Mouse (Mus musculus) kidney, embryonic 14.5 days (tissue): ENCODE measurements at regions not wholly inside any gene's neighbourhood (a gene's known extent, or its start where the extent isn't known, plus 50 kb on each side); places are given as distances from the start of the nearest gene placed in this dataset.

Experiments used
- ATAC-seq: fragments of 200-750 bp; cut with Nextera tagmentation; 2 replicates; pipeline ENCODE4 v1.8.0; 2017; ENCODE audit warnings: moderate number of reproducible peaks, mild to moderate bottlenecking, moderate TSS enrichment, moderate library complexity; ENCODE audit not compliant: low FRiP score, low TSS enrichment
- H3K27ac ChIP-seq: fragments of 300-500 bp; sonication (generic); 2 replicates; pipeline ENCODE4 v1.5.1; 2014; ENCODE audit warnings: low read depth, mild to moderate bottlenecking, low read length, moderate library complexity, mixed read lengths
- H3K27me3 ChIP-seq: fragments of 300-500 bp; sonication (generic); 2 replicates; pipeline ENCODE4 v1.6.1; 2014; ENCODE audit warnings: mild to moderate bottlenecking, low read length; ENCODE audit not compliant: control insufficient read depth, insufficient read depth
- H3K36me3 ChIP-seq: fragments of 300-500 bp; sonication (generic); 2 replicates; pipeline ENCODE4 v1.6.1; 2014; ENCODE audit warnings: low read length, mixed read lengths; ENCODE audit not compliant: control insufficient read depth, insufficient read depth
- H3K4me1 ChIP-seq: fragments of 300-500 bp; sonication (generic); 2 replicates; pipeline ENCODE4 v1.6.1; 2014; ENCODE audit warnings: low read length, mixed read lengths; ENCODE audit not compliant: control insufficient read depth, insufficient read depth
- H3K4me2 ChIP-seq: fragments of 300-500 bp; sonication (generic); replicated peaks from 2 replicates; pipeline ENCODE4 v1.6.1; 2014; ENCODE audit warnings: low read depth, mild to moderate bottlenecking, low read length
- H3K4me3 ChIP-seq: fragments of 300-500 bp; sonication (generic); 2 replicates; pipeline ENCODE4 v1.5.1; 2014; ENCODE audit warnings: mild to moderate bottlenecking, low read length
- H3K9ac ChIP-seq: fragments of 300-500 bp; sonication (generic); 2 replicates; pipeline ENCODE4 v1.6.1; 2014; ENCODE audit warnings: low read depth, mild to moderate bottlenecking, low read length, moderate library complexity
- H3K9me3 ChIP-seq: fragments of 300-500 bp; sonication (generic); 2 replicates; pipeline ENCODE4 v1.6.1; 2016; ENCODE audit warnings: low read length; ENCODE audit not compliant: control insufficient read depth
- WGBS: fragments of 180-500 bp; shearing (Covaris S2); extraction: QIAGEN DNeasy Blood & Tissue Kit; methylation state at CpG from one replicate; pipeline ENCODE4 v1.1.7; 2014; 5-methylcytosine and 5-hydroxymethylcytosine counted together

DNA sequence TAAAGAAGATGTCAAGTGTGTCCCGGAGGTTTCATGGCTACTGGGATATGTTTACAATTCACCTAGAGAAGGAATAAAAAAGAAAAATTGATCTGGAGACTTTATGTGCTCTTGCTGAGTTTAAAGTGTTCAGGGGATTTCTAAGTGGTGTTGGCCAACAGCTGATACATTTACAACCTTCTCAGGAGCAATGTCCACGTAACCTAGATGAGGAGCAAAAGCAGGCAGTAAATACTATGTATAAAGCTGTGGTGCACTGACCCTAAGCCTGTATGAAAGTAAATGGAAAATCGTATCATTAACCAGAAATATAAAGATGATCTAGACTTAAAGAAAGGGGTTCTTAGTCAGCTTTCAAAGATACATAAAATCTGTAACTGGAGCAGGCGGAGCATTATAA lies 124.3 kb upstream of the Cblb start:
- H3K27me3 ChIP-seq, result no peaks in the 10 kb centered on the region
- no peaks in the 10 kb centered on the region for H3K9me3 ChIP-seq
- no peaks in the 10 kb centered on the region for H3K36me3 ChIP-seq
- ATAC-seq, result no peak
- no peak overlapping the region for H3K4me3 ChIP-seq
- no peak overlapping the region for H3K9ac ChIP-seq
- 80% methylated on average over 4 of the region's 4 CpGs for WGBS
- no peak overlapping the region for H3K4me2 ChIP-seq
- H3K27ac ChIP-seq, result no peak overlapping the region
- H3K4me1 ChIP-seq, result no peaks in the 10 kb centered on the region

DNA sequence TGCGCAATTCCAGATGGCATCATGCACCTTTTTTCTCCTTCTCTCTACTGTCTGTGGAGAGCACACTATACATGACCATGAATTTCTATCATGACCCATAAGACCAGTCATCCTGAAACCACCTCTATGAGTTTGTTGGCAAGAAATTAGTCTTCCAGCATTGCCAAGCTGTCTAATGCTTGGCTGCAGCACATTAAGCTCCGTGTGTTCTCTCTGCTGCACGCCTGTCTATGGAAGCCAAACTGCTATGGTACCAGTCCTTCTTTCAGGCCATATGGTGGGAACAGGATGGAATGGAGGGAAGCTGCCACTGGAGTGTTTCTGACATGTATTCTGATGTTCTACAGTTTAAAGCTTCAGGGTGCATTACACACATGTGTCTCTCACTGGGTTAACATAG lies 121.0 kb upstream of the Cblb start:
- Histone ChIP-seq H3K36me3 (no peaks in the 10 kb centered on the region), H3K9me3 (no peaks in the 10 kb centered on the region; the same call in 1 of the 2 replicates), H3K27me3 (no peaks in the 10 kb centered on the region), H3K4me1 (no peaks in the 10 kb centered on the region), H3K4me2 (no peak overlapping the region), H3K27ac (no peak overlapping the region), H3K4me3 (no peak overlapping the region), H3K9ac (no peak overlapping the region)
- no peak for ATAC-seq
- 90% methylated on average over 3 of the region's 3 CpGs for WGBS

DNA sequence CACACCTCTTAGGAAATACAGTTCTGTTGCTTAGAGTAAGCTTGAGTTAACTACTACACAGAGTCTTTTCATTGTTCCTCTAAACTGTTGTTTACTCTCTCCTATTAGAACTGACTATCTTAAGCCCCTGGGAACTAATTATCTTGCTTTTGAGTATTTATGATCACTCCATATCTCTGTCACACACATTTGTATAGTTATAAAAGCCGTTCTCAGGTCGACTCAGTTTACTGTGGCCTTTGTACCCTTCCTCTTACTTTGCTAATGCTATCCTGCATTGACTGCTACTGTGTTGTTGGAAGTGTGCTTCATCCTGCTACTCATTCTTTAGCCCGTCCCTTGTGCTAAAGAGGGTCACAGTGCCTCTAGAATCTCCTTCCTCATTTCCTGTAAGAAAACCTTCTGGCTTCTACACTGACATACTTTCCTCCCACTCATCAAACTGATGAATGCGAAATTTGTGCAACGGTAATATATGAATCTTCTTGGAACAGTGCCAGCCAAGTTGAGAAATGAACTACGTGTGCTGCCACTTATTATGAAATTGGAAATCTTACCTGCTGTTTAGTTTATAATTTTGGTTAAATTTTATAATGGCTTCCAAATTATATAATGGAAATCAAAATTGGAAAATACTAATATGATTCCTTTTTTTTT lies 119.8 kb upstream of the Cblb start:
- H3K27me3 ChIP-seq, result no peaks in the 10 kb centered on the region
- H3K27ac ChIP-seq, result no peak overlapping the region
- H3K4me2 ChIP-seq, result no peak overlapping the region
- H3K9ac ChIP-seq, result no peak overlapping the region
- WGBS, result 59% methylated on average over 6 of the region's 6 CpGs
- H3K9me3 ChIP-seq, result no peaks in the 10 kb centered on the region; the same call in 1 of the 2 replicates
- no peak overlapping the region for H3K4me3 ChIP-seq
- no peaks in the 10 kb centered on the region for H3K36me3 ChIP-seq
- no peaks in the 10 kb centered on the region for H3K4me1 ChIP-seq
- no peak for ATAC-seq

DNA sequence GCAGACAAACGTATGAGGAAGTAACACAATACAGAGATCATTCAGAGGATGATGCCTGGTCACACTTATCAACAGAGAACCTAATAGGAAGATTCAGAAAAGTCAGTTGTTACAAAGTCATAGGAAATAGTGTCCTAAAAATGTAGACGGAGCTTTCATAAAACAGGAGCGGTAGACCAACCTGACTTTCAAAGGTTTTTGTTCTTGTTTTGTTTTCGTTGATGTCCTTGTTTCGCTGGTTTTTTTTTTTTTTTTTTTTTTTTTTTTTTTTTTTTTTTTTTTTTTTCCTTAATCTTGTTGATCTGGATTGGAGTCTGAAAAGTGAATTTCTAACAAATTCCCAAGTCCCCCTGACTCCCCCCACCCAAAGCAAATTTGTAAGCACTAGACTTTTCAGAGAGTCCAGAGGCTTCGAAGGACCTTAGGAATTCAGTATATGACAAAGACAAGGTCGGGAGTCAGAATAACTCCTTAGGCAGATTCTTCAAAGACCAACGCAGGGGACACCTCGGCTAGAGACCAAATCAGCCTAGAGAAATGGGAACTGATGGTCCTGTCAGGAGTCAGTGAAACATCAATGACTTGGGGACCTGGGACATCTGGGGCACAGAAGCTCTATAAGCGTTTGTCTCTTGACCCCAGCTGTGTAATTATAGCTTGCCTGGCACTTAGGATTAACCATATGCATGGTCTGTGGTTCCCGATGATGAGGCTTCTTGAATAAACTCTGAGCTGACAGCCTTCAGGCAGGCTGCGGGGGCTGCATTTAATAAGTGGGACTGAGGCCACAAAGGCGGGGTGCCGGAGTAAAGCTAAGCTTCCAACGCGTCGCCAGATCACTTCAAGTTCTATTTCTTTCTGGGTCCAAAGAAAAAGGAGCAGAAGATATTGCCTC lies 115.7 kb upstream of the Cblb start:
- WGBS, result 66% methylated on average over 17 of the region's 17 CpGs

DNA sequence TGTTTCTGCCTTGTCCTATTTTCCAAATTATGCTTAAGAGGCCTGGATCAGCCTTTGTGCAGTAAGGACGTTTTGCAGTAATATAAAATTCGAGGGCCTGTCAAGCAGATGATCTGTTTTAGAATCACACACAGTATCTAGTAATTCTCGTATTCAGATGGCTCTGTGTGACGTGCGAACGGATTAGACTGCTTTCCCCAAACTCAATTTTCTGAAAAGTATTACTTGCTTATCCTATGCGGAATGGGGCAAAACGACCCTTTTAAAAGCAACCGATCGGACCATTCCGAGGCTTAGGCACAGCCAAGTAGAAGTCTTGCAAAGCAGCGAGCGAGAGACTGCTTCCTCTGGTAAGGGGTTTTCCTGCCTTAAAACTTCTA lies 115.1 kb upstream of the Cblb start:
- no peak overlapping the region for H3K27ac ChIP-seq
- WGBS, result 81% methylated on average over 13 of the region's 13 CpGs
- H3K36me3 ChIP-seq, result no peaks in the 10 kb centered on the region
- ATAC-seq, result no peak
- H3K4me2 ChIP-seq, result no peak overlapping the region
- no peaks in the 10 kb centered on the region for H3K27me3 ChIP-seq
- no peak overlapping the region for H3K9ac ChIP-seq
- no peak overlapping the region for H3K4me3 ChIP-seq
- H3K4me1 ChIP-seq, result no peaks in the 10 kb centered on the region
- no peaks in the 10 kb centered on the region; the same call in 1 of the 2 replicates for H3K9me3 ChIP-seq

More for the DNA sequence above, 115.7 kb upstream of the Cblb start:
- Histone ChIP-seq H3K27me3 (no peaks in the 10 kb centered on the region), H3K4me2 (no peak overlapping the region), H3K9ac (no peak overlapping the region), H3K27ac (no peak overlapping the region), H3K36me3 (no peaks in the 10 kb centered on the region), H3K4me1 (no peaks in the 10 kb centered on the region), H3K4me3 (no peak overlapping the region), H3K9me3 (no peaks in the 10 kb centered on the region; the same call in 1 of the 2 replicates)
- 0 out of 2 replicates have a peak, but pooled peaks have one; percentile 46 for ATAC-seq

DNA sequence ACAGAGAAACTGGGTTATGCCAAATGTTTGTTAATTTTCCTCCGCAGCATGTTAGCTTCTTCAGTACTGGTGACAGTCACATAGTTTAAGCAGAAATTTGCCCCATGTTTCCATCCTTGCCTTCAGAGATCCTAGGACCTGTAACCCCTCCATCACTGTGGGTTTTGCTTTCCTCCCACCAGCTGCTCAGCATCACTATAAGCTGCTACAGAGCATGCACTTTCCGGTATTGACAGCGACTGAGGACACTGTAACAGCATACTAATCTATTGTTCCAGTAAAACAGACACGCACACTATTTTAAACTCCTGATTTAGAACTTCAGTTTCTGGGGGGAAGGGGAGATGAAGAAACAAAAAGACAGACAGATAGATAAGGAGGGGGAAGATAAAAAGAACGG lies 114.7 kb upstream of the Cblb start:
- 50% methylated on average over 5 of the region's 5 CpGs for WGBS
- H3K4me2 ChIP-seq, result no peak overlapping the region
- ATAC-seq, result no peak

DNA sequence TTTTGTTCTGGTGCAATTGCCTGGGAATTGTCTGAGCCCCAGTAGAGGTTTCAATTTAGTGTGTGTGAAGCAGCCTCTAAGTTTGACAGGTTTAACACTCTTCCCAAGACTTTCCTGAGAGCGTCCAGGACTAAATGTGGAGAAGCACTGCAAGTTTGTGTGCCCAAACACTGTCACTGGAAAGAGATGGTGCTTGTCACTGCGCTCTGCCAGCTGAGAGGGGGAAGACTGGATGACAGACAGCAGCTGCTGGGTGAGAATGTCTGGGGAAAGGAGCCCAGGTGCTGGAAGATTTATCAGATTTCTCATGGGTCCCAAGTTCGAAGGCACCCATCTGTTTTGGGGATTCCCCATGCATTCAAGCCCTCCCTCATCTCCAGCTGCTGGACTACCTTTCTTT lies 114.2 kb upstream of the Cblb start:
- Histone ChIP-seq H3K4me2 (no peak overlapping the region), H3K36me3 (no peaks in the 10 kb centered on the region), H3K27me3 (no peaks in the 10 kb centered on the region), H3K4me3 (no peak overlapping the region), H3K9ac (no peak overlapping the region), H3K4me1 (no peaks in the 10 kb centered on the region), H3K27ac (no peak overlapping the region), H3K9me3 (no peaks in the 10 kb centered on the region; the same call in 1 of the 2 replicates)
- 49% methylated on average over 3 of the region's 3 CpGs for WGBS
- no peak for ATAC-seq

More for the DNA sequence above, 114.7 kb upstream of the Cblb start:
- Histone ChIP-seq H3K9ac (no peak overlapping the region), H3K27ac (no peak overlapping the region), H3K4me1 (no peaks in the 10 kb centered on the region), H3K9me3 (no peaks in the 10 kb centered on the region; the same call in 1 of the 2 replicates), H3K27me3 (no peaks in the 10 kb centered on the region), H3K36me3 (no peaks in the 10 kb centered on the region), H3K4me3 (no peak overlapping the region)

DNA sequence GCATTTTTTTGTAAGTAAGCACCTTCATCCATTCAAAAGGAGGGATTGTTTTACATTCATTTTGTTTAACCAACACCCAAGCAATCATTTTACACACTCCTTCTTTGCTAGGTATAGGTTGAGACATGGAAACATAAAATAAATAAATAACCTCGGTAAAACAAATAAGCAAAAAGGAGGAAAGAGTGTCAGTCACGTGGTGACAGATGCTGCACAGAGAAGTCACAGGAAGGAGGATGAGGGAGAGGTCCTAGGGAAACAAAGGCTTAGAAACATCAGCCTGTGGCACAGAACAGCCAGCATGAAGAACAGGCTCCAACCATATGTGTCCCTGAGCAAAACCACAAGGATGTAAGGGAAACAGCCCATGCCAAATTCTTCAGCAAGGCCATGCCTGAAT lies 113.5 kb upstream of the Cblb start:
- Histone ChIP-seq H3K36me3 (no peaks in the 10 kb centered on the region), H3K27ac (no peak overlapping the region), H3K4me3 (no peak overlapping the region), H3K4me2 (no peak overlapping the region), H3K9ac (no peak overlapping the region), H3K4me1 (no peaks in the 10 kb centered on the region), H3K9me3 (no peaks in the 10 kb centered on the region; the same call in 1 of the 2 replicates), H3K27me3 (no peaks in the 10 kb centered on the region)
- 42% methylated on average over 2 of the region's 2 CpGs for WGBS
- ATAC-seq, result no peak

DNA sequence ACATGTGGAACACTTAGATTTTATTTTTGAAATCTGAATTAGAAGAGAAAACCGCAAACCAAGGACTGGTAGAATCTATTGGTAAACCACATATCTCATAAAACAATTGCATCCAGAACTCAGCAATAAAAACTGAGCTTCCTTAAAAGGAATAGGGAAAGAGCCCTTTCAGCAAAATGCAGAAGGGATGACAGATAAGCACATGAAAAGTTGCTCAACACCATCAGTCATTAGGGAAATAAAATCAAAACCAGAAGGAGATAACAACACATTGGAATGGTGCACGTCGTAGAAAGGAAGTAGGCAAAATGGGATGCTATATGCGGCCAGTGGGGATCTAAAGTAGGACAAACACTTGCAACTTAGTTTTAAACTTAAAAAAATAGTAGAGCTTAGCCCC lies 110.0 kb upstream of the Cblb start:
- H3K9ac ChIP-seq, result no peak overlapping the region
- H3K36me3 ChIP-seq, result no peaks in the 10 kb centered on the region
- H3K4me1 ChIP-seq, result no peaks in the 10 kb centered on the region
- no peaks in the 10 kb centered on the region for H3K9me3 ChIP-seq
- no peaks in the 10 kb centered on the region for H3K27me3 ChIP-seq
- H3K4me3 ChIP-seq, result no peak overlapping the region
- H3K27ac ChIP-seq, result no peak overlapping the region
- 82% methylated on average over 4 of the region's 4 CpGs for WGBS
- no peak for ATAC-seq
- no peak overlapping the region for H3K4me2 ChIP-seq
